Mouse (Mus musculus): ENCODE measurements around the gene Vmn1r117. TPM values are rescaled to one million over a fixed set of nuclear protein-coding genes. Genes with fewer than 3 reads are reported as not detected.
"Not testable (repeated sequence)": the region's sequence is repeated elsewhere in the genome, so short reads cannot be mapped to it uniquely, and the experiment has no call there.

Gene Vmn1r117
- polyA plus RNA-seq (2015; fragmentation: Nextera tagmentation; extraction: Ambion mirVana) = not detected in 2 replicates

- not testable (repeated sequence) for H3K9me3 ChIP-seq (replicated peaks); H3K27ac ChIP-seq; H3K9ac ChIP-seq; H3K27me3 ChIP-seq; DNase-seq; H3K4me3 ChIP-seq (replicated peaks); H3K36me3 ChIP-seq; H3K4me1 ChIP-seq (replicated peaks); ATAC-seq (ENCODE audit: low read depth); H3K4me2 ChIP-seq
- WGBS (ENCODE audit: insufficient replicate concordance) = no CpG with 5 or more reads among the region's 2 CpGs
Observed at GRCm38 (mm10) chr7:20884021-20884420, at the start of gene Vmn1r117. Gene Vmn1r117, minus strand, starts transcription at chr7:20884121.

- not testable (repeated sequence) for H3K9ac ChIP-seq; H3K36me3 ChIP-seq; H3K4me1 ChIP-seq (replicated peaks); H3K27me3 ChIP-seq; H3K27ac ChIP-seq; H3K4me2 ChIP-seq; H3K4me3 ChIP-seq (replicated peaks); H3K9me3 ChIP-seq (replicated peaks); DNase-seq; ATAC-seq (ENCODE audit: low read depth)
- WGBS (ENCODE audit: insufficient replicate concordance) = no CpG with 5 or more reads among the region's 2 CpGs
Observed at GRCm38 (mm10) chr7:20912247-20912646, 28.3 kb upstream of the Vmn1r117 start, which contains the start of gene Vmn1r118. Gene Vmn1r118, minus strand, starts transcription at chr7:20912347.

GRCm38 (mm10) chr7:20871956-20872355 lies 12.0 kb downstream of the Vmn1r117 start, which contains the start of gene Vmn1r116:
Gene Vmn1r116, plus strand, starts transcription at chr7:20872256.
- not testable (repeated sequence) for H3K4me3 ChIP-seq (replicated peaks); H3K4me2 ChIP-seq; H3K9me3 ChIP-seq (replicated peaks); DNase-seq; ATAC-seq (ENCODE audit: low read depth); H3K27ac ChIP-seq; H3K9ac ChIP-seq; H3K27me3 ChIP-seq; H3K4me1 ChIP-seq (replicated peaks); H3K36me3 ChIP-seq
- 45% methylated on average over 3 of the region's 3 CpGs for WGBS (ENCODE audit: insufficient replicate concordance)

- H3K9ac ChIP-seq; H3K4me2 ChIP-seq; H3K27me3 ChIP-seq; H3K9me3 ChIP-seq (replicated peaks); H3K36me3 ChIP-seq; H3K4me3 ChIP-seq (replicated peaks); ATAC-seq (ENCODE audit: low read depth); H3K4me1 ChIP-seq (replicated peaks); DNase-seq; H3K27ac ChIP-seq: not testable (repeated sequence)
- 69% methylated on average over 1 of the region's 3 CpGs for WGBS (ENCODE audit: insufficient replicate concordance)
Observed at GRCm38 (mm10) chr7:20844885-20845284, 39.0 kb downstream of the Vmn1r117 start, which contains the start of gene Vmn1r115. Gene Vmn1r115, minus strand, starts transcription at chr7:20844985.

Other genes starting within 250 kb of the Vmn1r117 start
- not detected in 2 replicates for gene Vmn1r107, start 215.2 kb downstream of the Vmn1r117 start, polyA plus RNA-seq (2015; fragmentation: Nextera tagmentation; extraction: Ambion mirVana)
- not detected in 2 replicates for gene Vmn1r111, start 180.9 kb downstream of the Vmn1r117 start, polyA plus RNA-seq (2015; fragmentation: Nextera tagmentation; extraction: Ambion mirVana)
- gene Gm10668, start 153.5 kb downstream of the Vmn1r117 start, polyA plus RNA-seq (2015; fragmentation: Nextera tagmentation; extraction: Ambion mirVana) = not detected in 2 replicates
- not detected in 2 replicates for gene Vmn1r112, start 112.9 kb downstream of the Vmn1r117 start, polyA plus RNA-seq (2015; fragmentation: Nextera tagmentation; extraction: Ambion mirVana)
- not detected in 2 replicates for gene Vmn1r113, start 96.8 kb downstream of the Vmn1r117 start, polyA plus RNA-seq (2015; fragmentation: Nextera tagmentation; extraction: Ambion mirVana)
- gene Vmn1r114, start 71.9 kb downstream of the Vmn1r117 start, polyA plus RNA-seq (2015; fragmentation: Nextera tagmentation; extraction: Ambion mirVana) = not detected in 2 replicates
- gene Vmn1r115, start 39.1 kb downstream of the Vmn1r117 start, polyA plus RNA-seq (2015; fragmentation: Nextera tagmentation; extraction: Ambion mirVana) = not detected in 2 replicates
- not detected in 2 replicates for gene Vmn1r116, start 11.9 kb downstream of the Vmn1r117 start, polyA plus RNA-seq (2015; fragmentation: Nextera tagmentation; extraction: Ambion mirVana)
- gene Vmn1r118, start 28.2 kb upstream of the Vmn1r117 start, polyA plus RNA-seq (2015; fragmentation: Nextera tagmentation; extraction: Ambion mirVana) = not detected in 2 replicates
- not detected in 2 replicates for gene Vmn1r119, start 128.3 kb upstream of the Vmn1r117 start, polyA plus RNA-seq (2015; fragmentation: Nextera tagmentation; extraction: Ambion mirVana)
- gene Vmn1r120, start 169.7 kb upstream of the Vmn1r117 start, polyA plus RNA-seq (2015; fragmentation: Nextera tagmentation; extraction: Ambion mirVana) = not detected in 2 replicates
- not detected in 2 replicates for gene Vmn1r121, start 214.4 kb upstream of the Vmn1r117 start, polyA plus RNA-seq (2015; fragmentation: Nextera tagmentation; extraction: Ambion mirVana)

All from liver, embryonic 13.5 days (tissue).